Mouse (Mus musculus): ENCODE measurements around the gene Ttll11. TPM values are rescaled to one million over a fixed set of nuclear protein-coding genes. Genes with fewer than 3 reads are reported as not detected.

The Ttll11 gene
- polyA plus RNA-seq, 1 experiment from 2014 or later, result 4.1 TPM

GRCm38 (mm10) chr2:35827886-35828285 is 151.8 kb downstream of the Ttll11 start:
- 73% methylated on average over 4 of the region's 4 CpGs for WGBS
- no peaks in the 10 kb centered on the region for H3K27me3 ChIP-seq
- no peaks in the 10 kb centered on the region for H3K9me3 ChIP-seq
- 0 out of 2 replicates have a peak, but pooled peaks cover 1% of the 10 kb centered on the region for H3K4me1 ChIP-seq (replicated peaks)
- no peak for ATAC-seq (ENCODE audit: low FRiP score)
- H3K9ac ChIP-seq, result no peak overlapping the region
- no peaks in the 10 kb centered on the region for H3K36me3 ChIP-seq
- H3K4me2 ChIP-seq, result no peak overlapping the region
- H3K4me3 ChIP-seq, result no peak overlapping the region
- H3K27ac ChIP-seq, result no peak overlapping the region

DNA sequence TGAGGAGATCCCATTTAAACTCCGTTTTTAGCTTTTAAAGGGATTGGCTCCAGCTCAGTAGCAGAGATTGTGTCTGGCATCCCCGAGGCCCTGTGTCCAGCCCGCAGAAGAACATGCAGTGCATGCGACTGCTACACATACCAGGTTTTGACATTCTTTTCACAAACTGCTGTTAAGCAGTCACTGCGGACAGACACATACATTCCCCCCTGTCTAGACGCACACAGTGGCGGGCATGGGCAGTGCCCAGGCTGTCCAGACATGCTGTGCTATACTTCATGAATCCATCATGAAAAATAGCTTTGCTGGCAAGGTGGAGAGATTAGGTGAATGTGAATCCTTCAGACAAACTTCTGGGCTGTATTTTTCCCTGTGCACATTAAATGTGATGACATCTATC is 154.6 kb downstream of the Ttll11 start:
- no peaks in the 10 kb centered on the region for H3K9me3 ChIP-seq
- H3K4me1 ChIP-seq (replicated peaks), result no peaks in the 10 kb centered on the region
- no peaks in the 10 kb centered on the region for H3K36me3 ChIP-seq
- H3K9ac ChIP-seq, result no peak overlapping the region
- WGBS, result 87% methylated on average over 7 of the region's 7 CpGs
- no peak for ATAC-seq (ENCODE audit: low FRiP score)
- H3K4me3 ChIP-seq, result no peak overlapping the region
- H3K4me2 ChIP-seq, result no peak overlapping the region
- H3K27me3 ChIP-seq, result no peaks in the 10 kb centered on the region
- H3K27ac ChIP-seq, result no peak overlapping the region

- ATAC-seq (ENCODE audit: low FRiP score), result no peak
- H3K4me1 ChIP-seq (replicated peaks), result 0 out of 2 replicates have a peak, but pooled peaks cover 3% of the 10 kb centered on the region
These were observed 156.1 kb downstream of the Ttll11 start for GRCm38 (mm10) chr2:35823589-35823988.

DNA sequence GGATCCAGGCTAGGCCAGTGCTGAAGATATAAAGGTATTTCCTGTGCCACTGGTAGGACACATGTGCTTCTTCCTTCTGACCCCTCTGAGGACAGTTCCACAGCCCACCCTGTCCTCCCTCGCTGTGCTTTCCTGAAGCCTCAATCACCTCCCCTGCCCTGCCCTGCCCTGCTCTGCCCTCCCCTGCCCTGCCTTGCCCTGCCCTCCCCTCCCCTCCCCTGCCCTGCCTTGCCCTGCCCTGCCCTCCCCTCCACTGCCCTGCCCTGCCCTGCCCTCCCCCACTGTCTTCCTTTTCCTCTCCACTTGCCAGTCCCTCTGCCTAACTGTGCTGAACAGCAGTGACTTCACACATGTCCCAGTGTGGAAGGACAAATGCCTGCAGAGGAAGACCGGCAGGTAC is 160.8 kb downstream of the Ttll11 start:
- no peak for ATAC-seq (ENCODE audit: low FRiP score)
- no peaks in the 10 kb centered on the region for H3K9me3 ChIP-seq
- 0 out of 2 replicates have a peak, but pooled peaks cover 3% of the 10 kb centered on the region for H3K4me1 ChIP-seq (replicated peaks)
- no peak overlapping the region for H3K9ac ChIP-seq
- H3K4me3 ChIP-seq, result no peak overlapping the region
- H3K4me2 ChIP-seq, result no peak overlapping the region
- no peak overlapping the region for H3K27ac ChIP-seq
- WGBS, result 60% methylated on average over 2 of the region's 2 CpGs
- no peaks in the 10 kb centered on the region for H3K36me3 ChIP-seq
- H3K27me3 ChIP-seq, result no peaks in the 10 kb centered on the region

More at GRCm38 (mm10) chr2:35823589-35823988, 156.1 kb downstream of the Ttll11 start:
- H3K27ac ChIP-seq, result no peak overlapping the region
- H3K4me2 ChIP-seq, result no peak overlapping the region
- no peak overlapping the region for H3K9ac ChIP-seq
- H3K27me3 ChIP-seq, result no peaks in the 10 kb centered on the region
- no peaks in the 10 kb centered on the region for H3K36me3 ChIP-seq
- WGBS, result 86% methylated on average over 6 of the region's 6 CpGs
- no peaks in the 10 kb centered on the region for H3K9me3 ChIP-seq
- no peak overlapping the region for H3K4me3 ChIP-seq

GRCm38 (mm10) chr2:35816056-35816661 is 163.6 kb downstream of the Ttll11 start:
- H3K4me3 ChIP-seq, result no peak overlapping the region
- no peak overlapping the region for H3K9ac ChIP-seq
- H3K27me3 ChIP-seq, result no peaks in the 10 kb centered on the region
- H3K9me3 ChIP-seq, result no peaks in the 10 kb centered on the region
- H3K4me2 ChIP-seq, result no peak overlapping the region
- H3K4me1 ChIP-seq (replicated peaks), result peaks cover 21% of the 10 kb centered on the region
- 70% methylated on average over 5 of the region's 5 CpGs for WGBS
- no peaks in the 10 kb centered on the region for H3K36me3 ChIP-seq
- H3K27ac ChIP-seq, result no peak overlapping the region
- no peak for ATAC-seq (ENCODE audit: low FRiP score)

DNA sequence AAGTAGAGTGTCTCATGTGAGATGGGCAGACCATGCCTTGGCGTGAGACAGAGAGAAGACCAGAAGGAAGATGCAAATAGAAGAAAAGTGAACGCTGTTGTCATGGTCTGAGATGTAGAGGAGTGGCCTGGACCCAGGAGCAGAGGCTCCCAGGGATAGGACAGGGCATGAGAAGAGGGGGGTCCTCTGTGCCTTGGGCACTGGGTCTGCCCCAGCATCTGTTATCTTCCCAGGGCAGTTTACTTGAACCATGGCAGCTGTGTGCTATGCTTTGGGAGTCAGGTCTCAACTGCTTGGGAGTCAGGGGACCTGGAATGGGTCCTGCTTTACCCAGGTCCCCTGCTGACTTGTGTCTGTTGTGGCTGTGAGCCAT is 167.2 kb downstream of the Ttll11 start:
- Histone ChIP-seq H3K27ac (peak overlapping the region; percentile 48), H3K4me2 (no peak overlapping the region), H3K4me1 (replicated peaks) (peaks cover 28% of the 10 kb centered on the region), H3K27me3 (no peaks in the 10 kb centered on the region), H3K9me3 (no peaks in the 10 kb centered on the region), H3K4me3 (no peak overlapping the region), H3K36me3 (no peaks in the 10 kb centered on the region), H3K9ac (no peak overlapping the region)
- 74% methylated on average over 2 of the region's 2 CpGs for WGBS
- ATAC-seq (ENCODE audit: low FRiP score), result peak; percentile 55; the same call in 1 of the 2 replicates

DNA sequence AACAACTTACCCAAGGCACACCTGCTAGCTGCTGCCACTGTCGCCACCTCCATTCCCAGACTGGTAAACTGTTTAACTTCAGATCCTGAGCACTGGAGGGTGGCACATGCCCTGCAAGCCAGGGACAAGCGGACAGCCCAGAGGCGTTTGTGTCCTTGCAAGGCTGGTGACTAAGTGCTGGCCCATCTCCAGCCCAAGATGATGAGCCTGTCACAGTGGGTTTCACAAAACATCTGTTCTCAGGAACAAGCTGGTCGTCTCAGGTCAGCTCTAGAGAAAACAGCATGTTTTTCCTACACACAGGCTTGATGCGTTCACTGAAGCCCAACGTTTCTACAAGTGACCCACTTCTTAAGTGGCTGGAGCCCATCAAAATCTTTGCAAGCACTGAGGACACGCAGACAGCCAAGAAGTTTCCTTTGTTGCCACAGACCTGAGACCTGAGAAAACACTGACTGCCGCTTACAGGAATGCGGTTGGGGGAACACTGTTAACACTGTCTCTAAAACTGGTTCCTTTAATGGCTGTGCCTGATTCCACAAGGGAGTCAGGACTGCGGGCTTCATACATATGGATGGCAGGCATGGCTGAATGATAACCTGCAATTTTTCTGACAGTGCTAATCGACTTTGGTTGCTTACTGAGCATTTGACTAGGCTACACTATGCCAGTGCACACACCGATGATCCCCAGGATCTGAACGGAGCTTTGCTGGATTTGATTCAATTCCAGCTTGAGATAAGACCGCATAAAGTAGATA is 167.7 kb downstream of the Ttll11 start:
- Histone ChIP-seq H3K9ac (no peak overlapping the region), H3K27ac (peak overlapping the region; percentile 23; the same call in 1 of the 2 replicates), H3K9me3 (no peaks in the 10 kb centered on the region), H3K4me2 (no peak overlapping the region), H3K4me1 (replicated peaks) (peaks cover 28% of the 10 kb centered on the region), H3K4me3 (no peak overlapping the region), H3K27me3 (no peaks in the 10 kb centered on the region), H3K36me3 (no peaks in the 10 kb centered on the region)
- WGBS, result 68% methylated on average over 14 of the region's 14 CpGs
- no peak for ATAC-seq (ENCODE audit: low FRiP score)

DNA sequence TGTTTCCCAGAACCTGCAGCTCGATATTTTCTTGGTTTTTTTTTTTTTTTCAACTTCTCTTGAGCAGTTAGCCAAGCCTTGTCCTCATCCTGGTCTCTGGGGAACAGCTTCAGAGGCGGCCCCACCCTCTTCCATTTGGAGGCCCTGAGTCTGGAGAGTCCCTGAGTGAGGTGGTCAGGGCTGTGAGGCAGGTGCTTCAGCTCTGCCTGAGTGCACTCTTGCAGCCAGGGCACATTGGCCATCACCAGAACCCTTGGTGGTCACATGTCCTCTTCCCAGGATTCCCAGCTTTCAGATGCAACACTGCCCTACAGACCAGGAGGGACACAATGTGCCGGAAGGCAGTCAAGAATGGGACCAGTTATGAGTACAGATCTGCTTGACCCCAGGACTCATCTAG is 169.7 kb downstream of the Ttll11 start:
- Histone ChIP-seq H3K4me1 (replicated peaks) (peaks cover 28% of the 10 kb centered on the region), H3K27me3 (no peaks in the 10 kb centered on the region), H3K27ac (no peak overlapping the region), H3K4me3 (no peak overlapping the region), H3K4me2 (no peak overlapping the region), H3K9ac (no peak overlapping the region), H3K9me3 (no peaks in the 10 kb centered on the region), H3K36me3 (no peaks in the 10 kb centered on the region)
- 85% methylated on average over 3 of the region's 3 CpGs for WGBS
- no peak for ATAC-seq (ENCODE audit: low FRiP score)

DNA sequence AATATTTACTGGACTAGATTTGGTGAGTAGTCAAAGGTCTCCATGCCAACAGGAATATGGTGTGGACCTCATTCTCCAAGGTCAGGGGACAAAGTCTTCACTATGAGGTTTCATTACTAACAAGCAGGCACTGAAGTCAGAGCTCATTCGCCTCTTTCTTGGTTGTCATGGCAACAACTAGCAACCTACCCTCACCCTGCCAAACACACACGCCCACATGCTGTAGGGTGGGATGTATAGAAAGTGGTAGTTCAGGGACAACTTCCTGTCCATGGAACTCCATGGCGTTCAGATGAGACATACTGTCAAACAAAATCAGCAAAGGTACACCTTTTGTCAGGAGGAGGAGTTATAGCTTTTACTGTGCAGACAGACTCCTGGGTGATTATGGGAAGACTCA is 170.6 kb downstream of the Ttll11 start:
- H3K9ac ChIP-seq, result no peak overlapping the region
- H3K9me3 ChIP-seq, result no peaks in the 10 kb centered on the region
- 25% methylated on average over 3 of the region's 3 CpGs for WGBS
- no peak for ATAC-seq (ENCODE audit: low FRiP score)
- H3K27ac ChIP-seq, result no peak overlapping the region
- H3K4me2 ChIP-seq, result no peak overlapping the region
- H3K27me3 ChIP-seq, result no peaks in the 10 kb centered on the region
- H3K36me3 ChIP-seq, result no peaks in the 10 kb centered on the region
- no peak overlapping the region for H3K4me3 ChIP-seq
- peaks cover 28% of the 10 kb centered on the region for H3K4me1 ChIP-seq (replicated peaks)

- Histone ChIP-seq H3K27ac (no peak overlapping the region), H3K27me3 (no peaks in the 10 kb centered on the region), H3K4me3 (no peak overlapping the region), H3K4me2 (no peak overlapping the region), H3K9ac (no peak overlapping the region), H3K9me3 (no peaks in the 10 kb centered on the region), H3K36me3 (no peaks in the 10 kb centered on the region), H3K4me1 (replicated peaks) (peaks cover 11% of the 10 kb centered on the region)
- WGBS, result 79% methylated on average over 13 of the region's 13 CpGs
- ATAC-seq (ENCODE audit: low FRiP score), result no peak
These were observed 173.8 kb downstream of the Ttll11 start for GRCm38 (mm10) chr2:35805881-35806280.

- H3K27ac ChIP-seq, result no peak overlapping the region
- H3K9me3 ChIP-seq, result no peaks in the 10 kb centered on the region
- peaks cover 7% of the 10 kb centered on the region for H3K4me1 ChIP-seq (replicated peaks)
- WGBS, result 77% methylated on average over 11 of the region's 11 CpGs
- no peaks in the 10 kb centered on the region for H3K36me3 ChIP-seq
- H3K4me3 ChIP-seq, result no peak overlapping the region
- no peak for ATAC-seq (ENCODE audit: low FRiP score)
- H3K9ac ChIP-seq, result no peak overlapping the region
- H3K4me2 ChIP-seq, result no peak overlapping the region
- H3K27me3 ChIP-seq, result no peaks in the 10 kb centered on the region
These were observed 176.6 kb downstream of the Ttll11 start for GRCm38 (mm10) chr2:35803095-35803494.

GRCm38 (mm10) chr2:35801759-35802158 is 178.0 kb downstream of the Ttll11 start:
- no peak overlapping the region for H3K4me3 ChIP-seq

GRCm38 (mm10) chr2:35799073-35799472 is 180.6 kb downstream of the Ttll11 start:
- no peak overlapping the region for H3K4me3 ChIP-seq
- 80% methylated on average over 6 of the region's 6 CpGs for WGBS
- no peak overlapping the region for H3K9ac ChIP-seq
- H3K36me3 ChIP-seq, result no peaks in the 10 kb centered on the region
- no peaks in the 10 kb centered on the region for H3K9me3 ChIP-seq
- peaks cover 7% of the 10 kb centered on the region; the same call in 1 of the 2 replicates for H3K4me1 ChIP-seq (replicated peaks)
- no peak overlapping the region for H3K27ac ChIP-seq
- H3K27me3 ChIP-seq, result no peaks in the 10 kb centered on the region
- no peak overlapping the region for H3K4me2 ChIP-seq
- ATAC-seq (ENCODE audit: low FRiP score), result no peak

More at GRCm38 (mm10) chr2:35801759-35802158, 178.0 kb downstream of the Ttll11 start:
- Histone ChIP-seq H3K4me2 (no peak overlapping the region), H3K27me3 (no peaks in the 10 kb centered on the region), H3K27ac (no peak overlapping the region), H3K4me1 (replicated peaks) (peaks cover 7% of the 10 kb centered on the region), H3K9me3 (no peaks in the 10 kb centered on the region), H3K9ac (no peak overlapping the region), H3K36me3 (no peaks in the 10 kb centered on the region)
- 100% methylated on average over 2 of the region's 2 CpGs for WGBS
- ATAC-seq (ENCODE audit: low FRiP score), result no peak

Measured in hindbrain, embryonic 13.5 days (tissue).